Mouse (Mus musculus) midbrain, postnatal 0 days (tissue): Measurements from ENCODE around the gene Rpl10-ps3. TPM values are rescaled to one million over a fixed set of nuclear protein-coding genes. Genes with fewer than 3 reads are reported as not detected.

ENCODE experiments used
- ATAC-seq: fragments of 200-750 bp; cut with Nextera tagmentation; 2 replicates; pipeline ENCODE4 v1.8.0; 2017; ENCODE audit warnings: moderate number of reproducible peaks, mild to moderate bottlenecking, moderate TSS enrichment, moderate library complexity; ENCODE audit not compliant: low FRiP score
- DNase-seq: peaks from one replicate; pipeline ENCODE4 v3.0.0-alpha.2; 2015; ENCODE audit warnings: low spot score
- H3K27ac ChIP-seq: fragments of 300-500 bp; sonication (generic); 2 replicates; pipeline ENCODE4 v1.5.1; 2014; ENCODE audit warnings: low read depth, mild to moderate bottlenecking, low read length, mixed read lengths
- H3K27me3 ChIP-seq: fragments of 300-500 bp; sonication (generic); 2 replicates; pipeline ENCODE4 v1.6.1; 2014; ENCODE audit warnings: low read length, control low read depth, mixed read lengths; ENCODE audit not compliant: insufficient read depth
- H3K36me3 ChIP-seq: fragments of 300-500 bp; sonication (generic); 2 replicates; pipeline ENCODE4 v1.6.1; 2014; ENCODE audit warnings: low read length, control low read depth, mixed read lengths; ENCODE audit not compliant: insufficient read depth
- H3K4me1 ChIP-seq: fragments of 300-500 bp; sonication (generic); 2 replicates; pipeline ENCODE4 v1.6.1; 2014; ENCODE audit warnings: mild to moderate bottlenecking, control low read depth, antibody characterized with exemption, low read length, mixed read lengths; ENCODE audit not compliant: insufficient read depth
- H3K4me2 ChIP-seq: fragments of 300-500 bp; sonication (generic); 2 replicates; pipeline ENCODE4 v1.6.1; 2014; ENCODE audit warnings: low read depth, mild to moderate bottlenecking, low read length, mixed read lengths; ENCODE audit not compliant: poor library complexity, severe bottlenecking
- H3K4me3 ChIP-seq: fragments of 300-500 bp; sonication (generic); 2 replicates; pipeline ENCODE4 v1.5.1; 2014; ENCODE audit warnings: low read depth, mild to moderate bottlenecking, low read length, moderate library complexity
- H3K9ac ChIP-seq: fragments of 300-500 bp; sonication (generic); replicated peaks from 2 replicates; pipeline ENCODE4 v1.6.1; 2014; ENCODE audit warnings: mild to moderate bottlenecking, low read length, moderate library complexity, mixed read lengths; ENCODE audit not compliant: poor library complexity, severe bottlenecking
- H3K9me3 ChIP-seq: fragments of 300-500 bp; sonication (generic); 2 replicates; pipeline ENCODE4 v1.6.1; 2016; ENCODE audit warnings: low read length, control low read depth
- CTCF ChIP-seq: IDR thresholded peaks from 2 replicates; pipeline ENCODE4 v1.5.1; 2016; ENCODE audit warnings: antibody characterized with exemption, mild to moderate bottlenecking
- WGBS: fragments of 180-500 bp; shearing (Covaris S2); extraction: QIAGEN DNeasy Blood & Tissue Kit; methylation state at CpG from one replicate; pipeline ENCODE4 v1.1.7; 2014; 5-methylcytosine and 5-hydroxymethylcytosine counted together
- polyA plus RNA-seq: library from polyadenylated mRNA; unstranded; fragments of >200 nt; fragmentation: Nextera tagmentation; extraction: Ambion mirVana; gene quantifications from 2 replicates; pipeline ENCODE4 v1.2.1, GENCODE M21; 2015
- total RNA-seq: library from RNA; depleted of rRNA; stranded (reverse); fragments of >200 nt; gene quantifications from 2 replicates; pipeline ENCODE4 v1.2.3, GENCODE M21; 2014

Gene Rpl10-ps3
- total and polyA plus RNA-seq, 2 experiments from 2014 or later, result 88.1 to 111 TPM

DNA sequence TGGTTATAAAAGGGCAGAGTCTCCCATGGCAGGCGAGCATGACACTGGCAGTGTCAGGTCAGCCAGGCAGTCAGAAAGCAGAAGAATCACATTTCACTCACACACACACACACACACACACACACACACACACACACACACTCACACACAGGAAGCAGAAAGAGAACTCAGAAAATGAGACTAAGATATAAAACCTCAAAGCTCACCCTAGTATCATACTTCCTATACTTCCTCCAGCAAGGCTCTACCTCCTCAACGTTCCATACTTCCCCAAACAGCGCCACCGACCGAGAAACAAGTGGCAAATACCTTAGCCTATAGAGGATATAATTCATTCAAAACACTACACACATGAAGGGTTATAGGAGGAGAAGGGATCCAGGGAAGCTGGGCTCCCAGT, 18.5 kb upstream of the Rpl10-ps3 start:
- 87% methylated on average over 5 of the region's 5 CpGs for WGBS
- no peaks in the 10 kb centered on the region for H3K27me3 ChIP-seq
- no peaks in the 10 kb centered on the region for H3K36me3 ChIP-seq
- no peak for DNase-seq
- no peaks in the 10 kb centered on the region for H3K9me3 ChIP-seq
- ATAC-seq, result no peak
- peaks cover 2% of the 10 kb centered on the region; the same call in 1 of the 2 replicates for H3K4me1 ChIP-seq
- H3K4me3 ChIP-seq, result no peak overlapping the region
- H3K4me2 ChIP-seq, result no peak overlapping the region
- TF ChIP-seq CTCF, result no peak
- no peak overlapping the region for H3K9ac ChIP-seq
- no peak overlapping the region for H3K27ac ChIP-seq

DNA sequence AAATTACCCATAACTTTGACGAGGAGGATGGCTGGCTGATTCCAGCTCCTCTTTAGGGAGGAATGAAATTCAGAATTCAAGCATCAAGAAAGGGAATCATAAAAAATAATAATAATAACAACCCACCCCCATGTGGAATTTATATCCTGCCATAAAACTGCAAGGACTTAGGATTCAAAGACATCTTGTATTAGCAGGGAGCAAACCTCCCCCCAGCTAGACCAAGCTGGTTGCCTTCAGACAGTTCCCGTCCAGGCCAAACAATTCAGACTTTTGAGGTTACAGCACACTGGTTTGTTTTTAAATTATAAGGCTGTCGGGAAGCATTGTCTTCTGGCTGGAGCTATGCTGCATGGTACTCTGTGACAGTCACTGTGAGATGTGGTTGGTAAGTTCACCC, 17.8 kb upstream of the Rpl10-ps3 start:
- no peak overlapping the region for H3K4me2 ChIP-seq
- H3K27me3 ChIP-seq, result no peaks in the 10 kb centered on the region
- DNase-seq (no peak), ATAC-seq (no peak)
- H3K9ac ChIP-seq, result no peak overlapping the region
- H3K4me3 ChIP-seq, result no peak overlapping the region
- no peak for TF ChIP-seq CTCF
- H3K9me3 ChIP-seq, result no peaks in the 10 kb centered on the region
- H3K27ac ChIP-seq, result no peak overlapping the region
- no peaks in the 10 kb centered on the region; the same call in 1 of the 2 replicates for H3K4me1 ChIP-seq
- 60% methylated on average over 3 of the region's 3 CpGs for WGBS
- H3K36me3 ChIP-seq, result no peaks in the 10 kb centered on the region

DNA sequence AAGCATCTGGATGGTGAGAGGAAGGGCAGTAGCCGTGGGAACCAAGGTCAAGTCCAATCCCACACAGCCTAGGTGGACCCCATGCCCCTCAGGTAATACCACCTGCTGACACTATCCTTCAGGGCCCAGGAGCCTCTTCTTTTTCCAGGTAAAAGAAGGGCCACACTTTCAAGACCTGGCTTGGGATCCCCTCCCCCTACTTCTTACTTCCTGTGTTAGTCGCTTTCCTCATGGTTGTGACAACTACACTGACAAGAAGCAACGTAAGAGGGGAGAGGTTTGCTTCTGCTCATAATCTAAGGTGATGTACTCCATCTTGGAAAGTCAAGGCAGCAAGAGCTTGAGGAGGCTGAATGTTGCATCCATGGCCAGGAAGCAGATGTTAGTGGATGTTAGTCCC, 15.6 kb upstream of the Rpl10-ps3 start:
- no peaks in the 10 kb centered on the region for H3K36me3 ChIP-seq
- H3K27me3 ChIP-seq, result no peaks in the 10 kb centered on the region
- no peak for DNase-seq
- no peak overlapping the region for H3K27ac ChIP-seq
- no peak overlapping the region for H3K4me2 ChIP-seq
- no peaks in the 10 kb centered on the region for H3K4me1 ChIP-seq
- H3K9me3 ChIP-seq, result no peaks in the 10 kb centered on the region
- H3K9ac ChIP-seq, result no peak overlapping the region
- no peak for ATAC-seq
- TF ChIP-seq CTCF, result no peak
- H3K4me3 ChIP-seq, result no peak overlapping the region
- 79% methylated on average over 3 of the region's 3 CpGs for WGBS

DNA sequence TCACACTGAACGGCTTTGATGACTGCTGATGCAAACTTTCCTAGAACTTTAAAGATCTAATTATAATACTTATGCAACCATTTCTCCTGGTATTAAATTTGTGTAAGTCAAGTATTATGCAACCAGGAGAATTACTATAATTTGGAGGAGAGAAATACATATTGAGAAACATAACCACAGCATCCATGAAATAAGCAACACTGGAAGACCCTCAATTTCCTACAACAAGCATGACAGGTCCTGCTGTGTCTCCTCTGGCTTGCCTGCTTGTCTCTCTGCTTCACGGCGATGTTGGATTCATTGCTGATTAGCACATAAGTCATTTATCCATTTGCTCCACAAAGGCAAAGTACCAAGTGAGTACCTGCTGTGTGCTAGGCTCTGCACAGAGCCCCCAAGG, 12.6 kb upstream of the Rpl10-ps3 start:
- 54% methylated on average over 3 of the region's 3 CpGs for WGBS

DNA sequence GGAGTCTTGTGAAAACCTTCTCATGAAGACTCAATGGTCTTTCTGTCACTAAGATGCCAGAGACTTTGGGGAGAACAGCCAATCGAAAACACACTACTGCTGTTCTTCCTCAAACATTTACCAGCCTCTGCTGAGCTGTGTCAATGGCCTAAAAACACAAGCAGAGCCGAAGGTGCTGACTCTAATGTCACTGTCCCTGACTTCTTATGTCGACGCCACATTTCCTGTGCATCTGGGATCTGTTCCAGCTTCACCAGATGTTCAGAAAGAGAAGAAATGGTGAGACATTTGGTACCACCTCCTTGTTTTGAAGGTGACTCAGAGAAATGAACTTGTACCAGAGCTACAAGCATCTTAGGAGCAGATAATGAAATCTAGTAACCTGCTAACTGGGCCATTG, 7.0 kb upstream of the Rpl10-ps3 start:
- DNase-seq, result no peak

More for the DNA sequence above, 12.6 kb upstream of the Rpl10-ps3 start:
- Histone ChIP-seq H3K27ac (no peak overlapping the region), H3K4me1 (no peaks in the 10 kb centered on the region), H3K9me3 (no peaks in the 10 kb centered on the region), H3K9ac (no peak overlapping the region), H3K36me3 (no peaks in the 10 kb centered on the region), H3K27me3 (no peaks in the 10 kb centered on the region), H3K4me2 (no peak overlapping the region), H3K4me3 (no peak overlapping the region)
- TF ChIP-seq CTCF, result no peak
- no peak for DNase-seq
- no peak for ATAC-seq

DNA sequence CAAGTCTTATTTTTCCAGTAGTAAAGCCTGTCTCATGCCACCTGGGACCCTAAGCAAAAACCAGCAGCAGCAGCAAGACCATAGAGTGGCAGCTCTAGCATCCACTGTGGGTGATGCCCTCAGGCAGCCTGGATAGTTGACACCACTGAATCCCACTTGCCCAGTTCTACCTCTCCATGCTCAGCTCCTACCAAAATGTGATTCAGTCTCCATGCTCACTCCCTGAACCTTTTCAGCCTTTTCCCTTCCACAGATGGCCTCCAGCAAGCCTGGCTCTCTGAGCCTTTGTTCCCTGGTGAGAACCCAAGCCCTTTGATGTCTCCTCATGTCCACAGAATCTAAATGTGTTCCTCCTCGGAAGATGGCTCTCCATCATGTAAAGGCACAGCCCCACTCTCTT, 5.8 kb upstream of the Rpl10-ps3 start:
- no peak for ATAC-seq
- H3K27ac ChIP-seq, result no peak overlapping the region
- no peak for DNase-seq
- H3K4me3 ChIP-seq, result no peak overlapping the region
- H3K4me1 ChIP-seq, result no peaks in the 10 kb centered on the region
- H3K9me3 ChIP-seq, result no peaks in the 10 kb centered on the region
- no peak overlapping the region for H3K9ac ChIP-seq
- TF ChIP-seq CTCF, result no peak
- no peaks in the 10 kb centered on the region for H3K36me3 ChIP-seq
- H3K27me3 ChIP-seq, result no peaks in the 10 kb centered on the region
- 60% methylated on average over 1 of the region's 1 CpGs for WGBS
- no peak overlapping the region for H3K4me2 ChIP-seq

More for the DNA sequence above, 7.0 kb upstream of the Rpl10-ps3 start:
- Histone ChIP-seq H3K4me1 (no peaks in the 10 kb centered on the region), H3K4me2 (no peak overlapping the region), H3K36me3 (no peaks in the 10 kb centered on the region), H3K9ac (no peak overlapping the region), H3K27ac (no peak overlapping the region), H3K9me3 (no peaks in the 10 kb centered on the region), H3K4me3 (no peak overlapping the region), H3K27me3 (no peaks in the 10 kb centered on the region)
- no peak for TF ChIP-seq CTCF
- no peak for ATAC-seq
- 74% methylated on average over 4 of the region's 4 CpGs for WGBS
